20 mouse cellular contexts compared by ENCODE assay signal in genomic region chr5:102502333-102502732, GRCm38 (mm10). TPM values are rescaled to one million over a fixed set of nuclear protein-coding genes. Genes with fewer than 3 reads are reported as not detected.
A peak's percentile ranks its signal among the peaks of the same experiment; 100 is the strongest.
DNase-seq lines count a peak whose midpoint lies in the region; ATAC-seq and TF ChIP-seq lines count a peak whose summit lies in the region.
"Had no signal": no experiment of that assay in that cellular context is flagged by ENCODE, and none has a peak within 500 bp of the region (broad histone marks: within the 10 kb centered on the region; RNA-seq: fewer than 3 reads in every experiment).

No protein-coding gene starts in this region.

- DNase-seq in heart, postnatal 0 days (ENCODE audit: low spot score): peak; percentile 39
- no peak for DNase-seq in gastrocnemius, postnatal 14 days
- no peak for DNase-seq in embryo, embryonic 9.5 days (ENCODE audit: extremely low spot score)
- DNase-seq: adrenal gland, adult 8-10 months; cerebellum, postnatal 14 days; layer of hippocampus, postnatal 36 days; lung, postnatal 14 days; right cerebral cortex, adult 18-20 months had no signal

- no peak for ATAC-seq in heart, postnatal 0 days (ENCODE audit: insufficient read depth, low read depth)
- no peak for ATAC-seq in heart, embryonic 11.5 days (replicated peaks; ENCODE audit: insufficient number of reproducible peaks, low FRiP score, low TSS enrichment)
- ATAC-seq in liver, embryonic 15.5 days (ENCODE audit: insufficient read depth): 0 out of 2 replicates have a peak, but pooled peaks have one; percentile 37
- no peak for ATAC-seq in liver, embryonic 12.5 days
- ATAC-seq in hematopoietic stem cell, adult 5-6 weeks (replicated peaks in 1 of 2; ENCODE audit: insufficient read depth in 1 of 2, low FRiP score in 2 of 2, low TSS enrichment in 1 of 2, low read depth in 1 of 2, poor library complexity in 2 of 2, severe bottlenecking in 2 of 2): peak; percentile 72 to 80
- ATAC-seq in neutrophil, adult 5-6 weeks (ENCODE audit: extremely low read depth, insufficient number of reproducible peaks, low FRiP score, poor library complexity, severe bottlenecking): peak; percentile 73; the same call in 1 of the 2 replicates
- ATAC-seq: intestine, postnatal 0 days; midbrain, embryonic 16.5 days had no signal

- H3K36me3 ChIP-seq in heart, postnatal 0 days (replicated peaks; ENCODE audit: control insufficient read depth, insufficient read depth, low read length): no peaks in the 10 kb centered on the region
- no peaks in the 10 kb centered on the region for H3K36me3 ChIP-seq in heart, embryonic 11.5 days (ENCODE audit: control insufficient read depth, insufficient read depth, low read length)
- H3K36me3 ChIP-seq in liver, embryonic 15.5 days (replicated peaks): no peaks in the 10 kb centered on the region
- H3K36me3 ChIP-seq in liver, embryonic 12.5 days: no peaks in the 10 kb centered on the region
- H3K36me3 ChIP-seq: embryonic facial prominence, embryonic 12.5 days; forebrain, embryonic 10.5 days; G1E; neural tube, embryonic 15.5 days had no signal

- 41% methylated on average over 2 of the region's 2 CpGs for WGBS in heart, postnatal 0 days
- 61% methylated on average over 2 of the region's 2 CpGs for WGBS in heart, embryonic 11.5 days (ENCODE audit: insufficient replicate concordance)
- 26% methylated on average over 2 of the region's 2 CpGs for WGBS in liver, embryonic 15.5 days (ENCODE audit: insufficient replicate concordance)
- 27% methylated on average over 2 of the region's 2 CpGs for WGBS in liver, embryonic 12.5 days (ENCODE audit: insufficient replicate concordance)

- H3K9ac ChIP-seq in heart, postnatal 0 days (replicated peaks; ENCODE audit: low read depth, low read length): no peak overlapping the region
- no peak overlapping the region for H3K9ac ChIP-seq in heart, embryonic 11.5 days (ENCODE audit: low read depth, low read length)
- no peak overlapping the region for H3K9ac ChIP-seq in liver, embryonic 15.5 days
- no peak overlapping the region for H3K9ac ChIP-seq in liver, embryonic 12.5 days
- H3K9ac ChIP-seq: embryonic facial prominence, embryonic 12.5 days; hindbrain, embryonic 14.5 days; neural tube, embryonic 15.5 days had no signal

- peaks cover 5% of the 10 kb centered on the region; the same call in 1 of the 2 replicates for H3K4me1 ChIP-seq in heart, postnatal 0 days (ENCODE audit: control insufficient read depth, insufficient read depth)
- no peaks in the 10 kb centered on the region for H3K4me1 ChIP-seq in heart, embryonic 11.5 days (ENCODE audit: control insufficient read depth, insufficient read depth, low read length)
- H3K4me1 ChIP-seq in liver, embryonic 15.5 days (replicated peaks): no peaks in the 10 kb centered on the region; the same call in none of the 2 replicates
- H3K4me1 ChIP-seq in liver, embryonic 12.5 days: no peaks in the 10 kb centered on the region
- H3K4me1 ChIP-seq: embryonic facial prominence, embryonic 12.5 days; forebrain, embryonic 10.5 days; neural tube, embryonic 15.5 days had no signal

- TF ChIP-seq EP300 in heart, postnatal 0 days (IDR thresholded peaks at IDR 0.05; ENCODE audit: low read depth): no peak

- no peaks in the 10 kb centered on the region for H3K27me3 ChIP-seq in heart, postnatal 0 days (ENCODE audit: control insufficient read depth, insufficient read depth, low read length)
- no peaks in the 10 kb centered on the region for H3K27me3 ChIP-seq in heart, embryonic 11.5 days (ENCODE audit: control insufficient read depth, insufficient read depth, low read length)
- no peaks in the 10 kb centered on the region for H3K27me3 ChIP-seq in liver, embryonic 15.5 days
- no peaks in the 10 kb centered on the region for H3K27me3 ChIP-seq in liver, embryonic 12.5 days (replicated peaks)
- H3K27me3 ChIP-seq: embryonic facial prominence, embryonic 12.5 days; neural tube, embryonic 15.5 days had no signal

- no peak overlapping the region for H3K27ac ChIP-seq in heart, postnatal 0 days (ENCODE audit: low read depth)
- H3K27ac ChIP-seq in heart, embryonic 11.5 days (ENCODE audit: low read depth, low read length): no peak overlapping the region
- H3K27ac ChIP-seq in liver, embryonic 15.5 days (replicated peaks): no peak overlapping the region
- no peak overlapping the region for H3K27ac ChIP-seq in liver, embryonic 12.5 days
- H3K27ac ChIP-seq: embryonic facial prominence, embryonic 12.5 days; forebrain, embryonic 10.5 days; hindbrain, embryonic 14.5 days; neural tube, embryonic 15.5 days had no signal

- intact Hi-C loops in gastrocnemius, postnatal 14 days (cut with DNase I; ENCODE audit: low total_unique reads): no loop called here

- TF ChIP-seq CTCF in heart, postnatal 0 days (IDR thresholded peaks at IDR 0.05; ENCODE audit: low read depth): no peak

- H3K4me2 ChIP-seq in heart, postnatal 0 days (ENCODE audit: low read depth, low read length): no peak overlapping the region
- H3K4me2 ChIP-seq in heart, embryonic 11.5 days: no peak overlapping the region
- no peak overlapping the region for H3K4me2 ChIP-seq in liver, embryonic 15.5 days
- no peak overlapping the region for H3K4me2 ChIP-seq in liver, embryonic 12.5 days
- H3K4me2 ChIP-seq: embryonic facial prominence, embryonic 12.5 days; hindbrain, embryonic 14.5 days; neural tube, embryonic 15.5 days had no signal

- no peaks in the 10 kb centered on the region for H3K9me3 ChIP-seq in heart, postnatal 0 days (replicated peaks; ENCODE audit: control insufficient read depth, low read length)
- no peaks in the 10 kb centered on the region for H3K9me3 ChIP-seq in heart, embryonic 11.5 days (replicated peaks; ENCODE audit: control insufficient read depth, low read length)
- H3K9me3 ChIP-seq in liver, embryonic 15.5 days (replicated peaks): no peaks in the 10 kb centered on the region
- no peaks in the 10 kb centered on the region for H3K9me3 ChIP-seq in liver, embryonic 12.5 days (replicated peaks)
- H3K9me3 ChIP-seq: embryonic facial prominence, embryonic 12.5 days; forebrain, embryonic 10.5 days; neural tube, embryonic 15.5 days had no signal

- H3K4me3 ChIP-seq in heart, postnatal 0 days (ENCODE audit: low read depth, low read length): no peak overlapping the region
- H3K4me3 ChIP-seq in heart, embryonic 11.5 days (ENCODE audit: low read depth, low read length): no peak overlapping the region
- no peak overlapping the region for H3K4me3 ChIP-seq in liver, embryonic 15.5 days (replicated peaks)
- no peak overlapping the region for H3K4me3 ChIP-seq in liver, embryonic 12.5 days
- H3K4me3 ChIP-seq: embryonic facial prominence, embryonic 12.5 days; forebrain, embryonic 10.5 days; neural tube, embryonic 15.5 days had no signal

RNA-seq across cellular contexts. Expression of gene Arhgap24, which starts 21.1 kb away (rescaled TPM):
- total RNA-seq in heart, postnatal 0 days (2014; rRNA removed; ENCODE audit: low replicate concordance): 12.0 and 13.4 TPM in 2 replicates
- polyA plus RNA-seq in heart, postnatal 0 days (2015; fragmentation: Nextera tagmentation; extraction: Ambion mirVana): 13.0 and 14.2 TPM in 2 replicates
- 6.2 and 8.7 TPM in 2 replicates for polyA plus RNA-seq in heart, embryonic 11.5 days (2014; fragmentation: Nextera tagmentation; extraction: Ambion mirVana)
- 3.2 and 3.7 TPM in 2 replicates for polyA plus RNA-seq in liver, embryonic 15.5 days (2015; fragmentation: Nextera tagmentation; extraction: Ambion mirVana)
- polyA plus RNA-seq in liver, embryonic 12.5 days (2016; fragmentation: Nextera tagmentation; extraction: Ambion mirVana): 2.8 and 3.4 TPM in 2 replicates
- total RNA-seq in hematopoietic stem cell, adult 5-6 weeks (2017): 0.13 and 0.50 TPM in 2 replicates
- 29.2 and 32.9 TPM in 2 replicates for total RNA-seq in neutrophil, adult 5-6 weeks (2017)
- total RNA-seq in gastrocnemius, postnatal 14 days (2021): 10 to 100 TPM; 18.4 to 18.6 TPM
- polyA plus RNA-seq: G1E had no signal

Comparison
In these comparisons a context has a peak if more than half of its experiments do, and no peak if none do; other contexts are left out.
1. ATAC-seq: peak in liver, embryonic 15.5 days (single experiment), hematopoietic stem cell, adult 5-6 weeks (2 of 2) and neutrophil, adult 5-6 weeks (single experiment); none in heart, postnatal 0 days (single experiment), heart, embryonic 11.5 days (single experiment) and liver, embryonic 12.5 days (single experiment).